Mouse (Mus musculus): ENCODE measurements at regions not wholly inside any gene's neighbourhood (a gene's known extent, or its start where the extent isn't known, plus 50 kb on each side); places are given as distances from the start of the nearest gene placed in this dataset.

GRCm38 (mm10) chr13:116765491-116765890, 259.8 kb downstream of the Parp8 start:
- no peak for TF ChIP-seq POLR2A (IDR thresholded peaks at IDR 0.05; ENCODE audit: low read depth, low read length)
- no peak for TF ChIP-seq CTCF (conservative IDR thresholded peaks at IDR 0.05; ENCODE audit: insufficient read depth, insufficient read length, low read depth, low read length)
